Mouse (Mus musculus): ENCODE measurements around the gene 4930402H24Rik. TPM values are rescaled to one million over a fixed set of nuclear protein-coding genes. Genes with fewer than 3 reads are reported as not detected.

The 4930402H24Rik gene
- polyA plus RNA-seq (2012; rRNA removed), result 75.5 and 79.2 TPM in 2 replicates

GRCm38 (mm10) chr2:130905751-130906583, at the start of gene 4930402H24Rik, which contains the start of gene Atrn:
4930402H24Rik (minus strand) TSS chr2:130906406.
Atrn (plus strand) TSS chr2:130906495.

DNA sequence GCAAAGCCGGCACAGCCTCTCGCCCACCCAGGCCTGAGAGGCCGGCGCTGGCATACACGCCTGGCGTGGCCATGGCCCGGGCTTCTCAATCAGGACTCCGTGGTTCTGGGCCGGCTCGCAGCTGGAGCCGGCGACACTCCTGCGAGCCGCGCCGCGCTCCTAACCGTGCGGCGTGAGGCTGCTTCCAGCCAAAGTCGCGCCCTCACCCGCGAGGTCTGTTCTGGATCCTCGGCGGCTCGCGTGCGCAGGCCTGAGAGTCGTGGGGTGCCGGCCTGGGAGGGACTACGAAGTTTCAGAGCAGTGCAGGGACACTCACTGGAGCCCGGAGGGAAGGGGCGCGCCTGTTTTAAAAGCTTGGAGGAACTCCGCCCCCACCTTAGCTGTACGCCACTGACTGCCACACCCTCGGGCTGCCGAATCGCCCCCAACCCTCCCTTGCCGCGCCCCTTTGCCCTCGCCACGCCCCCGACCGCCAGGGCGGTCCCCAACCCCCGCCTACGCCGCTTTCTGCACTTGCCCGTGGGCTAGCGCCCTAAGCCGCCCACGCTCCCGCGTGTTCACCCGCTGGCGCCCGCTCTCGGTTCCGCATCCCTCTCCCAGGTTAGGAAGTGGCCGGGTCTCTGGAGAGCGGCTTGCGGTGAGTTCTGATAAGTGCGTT, 208.9 kb downstream of the 4930402H24Rik start, which contains the start of gene Slc4a11:
Gene Slc4a11, minus strand, starts transcription at position 367 of the 658 bp plus-strand sequence.

GRCm38 (mm10) chr2:130667559-130667958, 238.6 kb downstream of the 4930402H24Rik start, which contains the start of gene Itpa:
Itpa (plus strand) TSS chr2:130667610.

GRCm38 (mm10) chr2:130664102-130664701, 242.0 kb downstream of the 4930402H24Rik start, which contains the start of gene Ddrgk1:
Ddrgk1 (minus strand) TSS chr2:130664659.

Other genes starting within 250 kb of the 4930402H24Rik start
- 56.4 and 63.3 TPM in 2 replicates for gene Ddrgk1, start 241.7 kb downstream of the 4930402H24Rik start, polyA plus RNA-seq (2012; rRNA removed)
- gene Itpa, start 238.8 kb downstream of the 4930402H24Rik start, polyA plus RNA-seq (2012; rRNA removed), result 96.6 and 106 TPM in 2 replicates
- 1.0 and 1.1 TPM in 2 replicates for gene Slc4a11, start 208.9 kb downstream of the 4930402H24Rik start, polyA plus RNA-seq (2012; rRNA removed)
- gene Atrn, start 89 bp upstream of the 4930402H24Rik start, polyA plus RNA-seq (2012; rRNA removed), result 37.4 TPM in 2 replicates
- gene Gfra4, start 136.7 kb upstream of the 4930402H24Rik start, polyA plus RNA-seq (2012; rRNA removed), result 74.6 and 77.7 TPM in 2 replicates
- gene Adam33, start 157.4 kb upstream of the 4930402H24Rik start, polyA plus RNA-seq (2012; rRNA removed), result 2.5 and 3.9 TPM in 2 replicates
- gene Siglec1, start 180.4 kb upstream of the 4930402H24Rik start, polyA plus RNA-seq (2012; rRNA removed), result 0.35 and 0.44 TPM in 2 replicates
- 8.7 and 10.0 TPM in 2 replicates for gene Hspa12b, start 220.9 kb upstream of the 4930402H24Rik start, polyA plus RNA-seq (2012; rRNA removed)
- gene Gm11037, start 227.1 kb upstream of the 4930402H24Rik start, polyA plus RNA-seq (2012; rRNA removed), result not detected in 2 replicates

Measured in central nervous system, embryonic 18 days (tissue).